Mouse (Mus musculus): ENCODE measurements around the gene Gm10803. TPM values are rescaled to one million over a fixed set of nuclear protein-coding genes. Genes with fewer than 3 reads are reported as not detected.
"Not testable (repeated sequence)": the region's sequence is repeated elsewhere in the genome, so short reads cannot be mapped to it uniquely, and the experiment has no call there.

Gene Gm10803
- not detected for total RNA-seq (2021)
- long read RNA-seq, experiment 1: 0 reads
- long read RNA-seq, experiment 2: 0 reads

DNA sequence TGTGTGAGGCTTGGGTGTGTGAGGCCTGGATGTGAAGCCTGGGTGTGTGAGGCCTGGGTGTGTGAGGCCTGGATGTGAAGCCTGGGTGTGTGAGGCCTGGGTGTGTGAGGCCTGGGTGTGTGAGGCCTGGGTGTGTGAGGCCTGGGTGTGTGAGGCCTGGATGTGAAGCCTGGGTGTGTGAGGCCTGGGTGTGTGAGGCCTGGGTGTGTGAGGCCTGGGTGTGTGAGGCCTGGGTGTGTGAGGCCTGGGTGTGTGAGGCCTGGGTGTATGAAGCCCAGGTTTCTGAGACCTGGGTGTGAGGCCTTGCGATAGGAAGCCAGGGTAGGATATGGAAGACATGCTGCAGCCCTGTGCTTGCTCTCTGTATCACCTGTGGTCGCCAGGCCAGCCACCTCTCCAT, at the start of gene Gm10803:
Gm10803 (plus strand) TSS at position 301 of the 400 bp plus-strand sequence.
- not testable (repeated sequence) for DNase-seq (ENCODE audit: low spot score in 2 of 2)

DNA sequence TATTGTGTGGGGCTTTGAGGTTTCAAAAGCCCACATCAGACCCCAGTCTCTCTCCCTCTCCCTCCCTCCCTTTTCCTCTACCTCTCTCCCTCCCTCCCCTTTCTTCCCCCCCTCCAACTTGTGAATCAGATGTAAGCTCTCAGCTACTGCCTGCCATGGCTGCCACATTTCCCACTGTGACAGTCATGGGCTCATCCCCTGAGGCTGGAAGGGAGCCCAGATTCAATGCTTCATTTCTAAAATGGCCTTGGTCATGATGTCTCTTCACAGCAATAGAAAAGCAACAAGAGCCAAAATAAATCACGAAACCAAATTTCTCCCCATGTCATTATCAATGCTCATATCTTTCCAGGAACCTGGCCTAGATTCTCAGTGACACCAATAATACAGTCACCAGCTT, 49.5 kb upstream of the Gm10803 start:
- DNase-seq (ENCODE audit: low spot score in 2 of 2): no peak

DNA sequence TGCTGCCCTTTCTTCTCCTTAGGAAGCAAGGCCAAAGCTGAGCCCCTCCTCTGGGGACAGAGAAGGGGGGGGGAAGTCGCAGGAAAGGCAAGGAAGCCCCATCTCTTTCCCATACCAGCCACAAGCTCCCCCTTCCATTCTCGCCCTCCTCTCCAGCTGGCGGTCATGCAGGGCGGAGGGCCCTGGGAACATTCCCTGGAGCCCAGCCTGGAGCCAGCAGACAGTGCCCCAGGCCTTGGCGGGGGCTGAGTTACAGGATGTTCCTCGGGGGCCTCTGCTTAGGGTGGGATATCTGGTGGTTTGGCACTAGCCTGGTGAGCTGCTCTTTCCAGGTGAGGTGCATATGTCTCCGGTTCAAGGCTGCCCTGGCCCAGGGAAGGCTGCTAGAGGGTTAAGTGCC, 48.2 kb upstream of the Gm10803 start:
- no peak for DNase-seq (ENCODE audit: low spot score in 2 of 2)

DNA sequence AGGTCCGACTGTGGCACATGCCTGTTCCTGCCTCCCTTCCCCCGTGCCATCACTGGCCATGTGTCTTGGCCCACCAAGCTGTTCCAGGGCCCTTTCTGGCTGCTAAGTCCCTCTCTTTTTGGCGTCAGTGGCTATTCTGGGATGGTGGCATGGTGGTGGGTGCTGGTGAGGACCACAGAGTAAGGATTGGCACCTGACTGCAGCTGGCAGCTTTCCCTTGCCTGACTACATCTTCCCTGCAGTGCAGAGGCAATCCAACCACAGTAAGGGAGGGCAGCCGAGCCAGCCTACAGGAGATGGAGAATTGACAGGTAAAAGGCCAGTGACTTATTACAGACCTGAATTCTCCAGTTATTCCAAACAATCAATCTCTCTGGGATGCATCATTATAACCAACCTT, 45.1 kb upstream of the Gm10803 start:
- DNase-seq (ENCODE audit: low spot score in 2 of 2): no peak

DNA sequence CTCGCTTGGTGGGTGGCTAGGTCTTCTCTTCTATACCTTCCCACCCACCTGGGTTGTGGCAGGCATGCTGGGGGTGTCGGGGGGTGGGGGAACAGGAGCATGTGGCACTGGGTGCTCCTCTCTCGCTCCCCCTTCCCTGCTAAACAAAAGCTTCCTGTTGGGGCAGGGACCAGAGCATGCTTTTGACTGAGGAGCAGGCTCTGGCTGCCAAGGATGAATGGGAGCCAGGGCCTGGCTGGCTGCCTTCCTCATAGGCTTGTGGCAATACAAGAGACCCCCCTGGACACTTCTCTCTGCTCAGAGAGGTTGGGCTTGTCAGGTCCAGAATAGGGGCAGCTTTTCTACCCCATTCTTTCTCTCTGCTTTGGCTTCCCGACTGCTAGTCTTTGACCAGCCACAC, 39.3 kb upstream of the Gm10803 start:
- DNase-seq (ENCODE audit: low spot score in 2 of 2): no peak

DNA sequence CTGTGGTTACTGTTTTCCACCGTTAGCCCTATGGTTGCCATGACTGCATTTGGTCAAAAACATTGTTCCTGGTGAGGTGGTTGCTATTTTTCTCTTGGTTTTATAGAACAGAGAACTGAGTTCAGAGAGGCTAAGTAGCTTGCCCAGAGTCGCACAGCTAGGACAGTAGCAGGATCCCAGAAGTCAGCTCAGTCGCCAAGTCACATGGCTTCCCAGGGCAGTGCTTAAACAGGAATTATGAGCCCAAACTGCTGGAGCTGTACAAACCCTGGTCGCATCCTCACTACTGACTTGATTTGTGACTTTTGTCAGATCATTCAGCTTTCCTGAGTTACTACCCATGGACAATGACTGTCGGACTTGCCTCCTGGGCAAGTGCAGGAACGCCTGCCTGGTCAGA, 38.8 kb upstream of the Gm10803 start:
- no peak for DNase-seq (ENCODE audit: low spot score in 2 of 2)

DNA sequence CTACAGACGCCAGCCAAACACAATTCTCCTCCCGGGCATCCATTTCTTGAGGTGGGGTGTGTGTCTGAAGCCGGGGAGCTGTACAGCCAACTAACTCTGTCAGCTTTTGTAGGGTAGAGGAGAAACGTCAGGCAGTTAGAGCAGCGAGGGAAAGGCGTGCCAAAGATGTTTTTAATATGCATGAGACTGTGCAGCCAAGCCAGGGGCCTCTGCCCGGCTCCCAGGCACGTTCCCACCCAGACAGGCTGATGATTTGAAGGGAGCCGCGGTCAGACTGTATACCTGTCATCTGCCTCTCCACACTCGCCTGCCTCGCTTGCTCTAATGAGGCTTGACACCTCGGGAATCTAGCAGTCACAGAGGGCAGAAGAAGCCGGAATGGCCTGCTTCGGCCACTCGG, 38.4 kb upstream of the Gm10803 start:
- no peak for DNase-seq (ENCODE audit: low spot score in 2 of 2)

DNA sequence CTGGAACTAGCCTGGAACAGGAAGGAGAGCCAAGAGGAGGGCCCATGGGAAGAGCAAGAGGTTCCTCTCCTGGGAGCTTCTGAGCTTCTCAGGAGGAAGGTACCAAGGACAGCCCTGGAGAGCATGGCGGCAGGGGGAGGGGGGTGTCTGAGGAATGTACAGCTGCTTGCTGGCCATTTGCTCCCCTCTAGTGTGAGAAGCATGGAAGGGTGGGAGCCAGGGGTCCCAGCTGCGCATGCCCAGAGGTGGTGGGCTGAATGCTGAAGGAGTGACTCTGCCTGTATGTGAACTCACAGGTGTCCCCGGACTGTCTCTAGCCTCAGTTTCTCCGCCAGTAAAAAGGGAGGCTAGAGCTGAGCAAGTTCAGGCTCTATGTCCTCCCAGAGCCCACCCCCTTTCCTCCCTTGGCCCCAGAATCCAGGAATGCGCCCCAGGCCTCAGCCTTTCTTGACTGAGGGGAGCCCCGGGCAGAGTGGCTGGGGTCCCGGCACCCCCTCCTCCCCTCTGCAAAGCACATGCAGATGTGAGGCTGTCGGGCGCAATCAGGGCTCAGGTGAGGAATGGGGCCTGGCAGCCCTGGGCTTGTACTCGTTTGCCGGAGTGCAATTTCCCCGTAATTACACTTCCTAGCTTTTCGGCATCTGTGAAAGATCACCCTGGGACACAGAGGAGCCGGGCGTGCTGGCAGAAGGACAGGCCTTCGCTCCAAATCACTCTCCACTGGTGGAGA, 35.2 kb upstream of the Gm10803 start:
- no peak for DNase-seq (ENCODE audit: low spot score in 2 of 2)

DNA sequence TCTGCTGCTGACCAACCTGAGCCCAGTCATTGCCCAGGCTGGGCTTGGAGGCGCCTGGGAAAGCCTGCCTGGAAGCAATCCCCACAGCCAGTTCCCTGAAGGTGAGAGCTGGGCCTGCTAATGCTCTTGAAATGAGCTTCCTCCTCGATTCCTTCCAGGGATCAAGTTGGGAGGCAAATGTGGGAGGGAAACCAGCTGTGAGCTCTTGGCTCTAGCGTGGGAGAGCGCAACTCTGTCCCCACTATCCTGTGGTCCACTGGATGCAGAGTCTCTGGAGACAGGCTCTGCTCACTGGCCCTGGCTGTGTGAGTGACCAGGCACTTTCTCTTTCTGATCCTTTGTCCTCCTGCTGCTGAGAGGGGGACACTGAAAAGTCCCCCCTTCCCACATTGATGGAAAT, 30.8 kb upstream of the Gm10803 start:
- no peak for DNase-seq (ENCODE audit: low spot score in 2 of 2)

DNA sequence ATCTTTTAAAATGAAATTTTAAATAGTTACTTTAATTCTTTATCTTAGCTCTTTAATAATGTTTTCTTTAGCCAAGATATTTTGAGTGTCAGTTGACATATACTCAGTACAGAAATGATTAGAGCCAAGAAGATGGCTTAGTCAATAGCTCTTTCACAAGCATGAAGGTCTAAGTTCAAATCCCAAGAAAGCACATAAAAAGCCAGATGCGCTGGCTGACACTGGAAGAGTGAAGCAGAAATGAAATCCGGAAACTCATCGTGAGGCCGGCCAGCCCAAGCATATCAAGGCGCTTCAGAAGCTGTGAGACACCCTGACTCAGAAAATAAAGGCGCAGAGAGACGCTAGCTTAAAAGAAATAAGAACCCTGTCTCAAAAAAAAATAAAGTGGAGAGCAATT, 26.5 kb upstream of the Gm10803 start:
- no peak for DNase-seq (ENCODE audit: low spot score in 2 of 2)

DNA sequence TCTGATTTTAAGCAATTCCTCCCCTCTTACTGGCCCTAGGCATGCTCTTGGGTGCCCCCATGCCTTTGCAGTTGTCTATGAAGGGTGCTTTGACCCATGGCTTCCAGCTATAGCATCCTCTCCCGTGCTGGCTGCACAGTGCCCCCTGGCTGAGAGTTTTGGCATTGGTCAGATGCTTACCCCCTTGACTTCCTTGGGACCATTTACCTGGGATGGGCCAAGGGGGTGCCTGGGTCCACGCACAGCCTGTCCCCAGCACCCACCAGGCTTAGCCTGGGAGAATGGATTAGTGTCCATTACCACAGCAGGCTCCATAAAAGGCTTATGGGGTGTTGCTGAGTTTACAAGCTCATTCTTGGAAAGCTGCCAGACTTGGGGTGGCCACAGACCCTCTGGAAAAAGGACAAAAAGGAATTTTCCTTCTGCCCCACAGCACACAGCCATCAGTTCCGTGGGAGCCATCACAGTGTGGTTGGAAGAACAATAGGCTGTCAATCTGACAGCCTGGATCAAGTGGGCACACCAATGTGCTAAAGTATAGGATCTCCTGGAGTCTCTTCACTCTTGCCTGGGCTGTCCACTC, 22.9 kb upstream of the Gm10803 start:
- no peak for DNase-seq (ENCODE audit: low spot score in 2 of 2)

DNA sequence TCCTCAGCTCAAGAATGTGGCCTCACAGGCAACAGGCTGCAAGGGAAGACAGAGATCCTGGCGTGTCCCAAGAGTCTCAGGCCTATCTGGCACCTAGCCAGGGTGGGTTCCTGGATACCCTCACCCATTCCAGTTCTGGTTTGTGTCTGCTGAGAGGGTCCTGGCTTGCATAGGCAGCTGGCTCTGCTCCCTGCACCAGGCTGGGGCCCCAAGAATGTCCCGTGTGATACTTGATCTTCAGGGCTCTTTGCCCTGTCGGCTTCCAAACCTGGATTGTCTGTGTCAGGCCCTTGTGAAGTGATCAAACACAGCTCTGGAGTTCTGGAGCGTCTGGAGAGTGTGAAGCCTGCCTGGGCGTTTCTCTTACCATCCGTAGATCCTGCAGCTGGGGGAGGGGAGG, 22.2 kb upstream of the Gm10803 start:
- DNase-seq (ENCODE audit: low spot score in 2 of 2): no peak

DNA sequence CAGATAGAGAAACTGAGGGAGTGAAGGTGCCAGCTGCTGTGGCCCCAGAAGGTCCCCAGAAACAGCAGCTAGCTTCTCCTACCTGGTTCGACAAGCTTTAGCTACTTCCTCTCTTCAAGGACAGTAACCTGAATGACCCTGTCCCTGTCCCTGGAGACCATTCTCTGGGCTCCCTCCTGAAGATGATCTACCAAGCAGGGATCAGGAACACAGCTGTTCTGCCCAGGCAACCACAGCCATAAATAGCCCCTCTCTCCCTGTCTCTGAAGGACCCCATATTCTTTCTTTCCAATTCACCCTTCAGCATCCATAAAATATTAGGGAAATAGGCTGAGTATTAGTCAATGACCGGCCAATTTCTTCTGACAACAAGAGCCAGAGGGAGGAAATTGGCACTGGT, 18.6 kb upstream of the Gm10803 start:
- no peak for DNase-seq (ENCODE audit: low spot score in 2 of 2)

DNA sequence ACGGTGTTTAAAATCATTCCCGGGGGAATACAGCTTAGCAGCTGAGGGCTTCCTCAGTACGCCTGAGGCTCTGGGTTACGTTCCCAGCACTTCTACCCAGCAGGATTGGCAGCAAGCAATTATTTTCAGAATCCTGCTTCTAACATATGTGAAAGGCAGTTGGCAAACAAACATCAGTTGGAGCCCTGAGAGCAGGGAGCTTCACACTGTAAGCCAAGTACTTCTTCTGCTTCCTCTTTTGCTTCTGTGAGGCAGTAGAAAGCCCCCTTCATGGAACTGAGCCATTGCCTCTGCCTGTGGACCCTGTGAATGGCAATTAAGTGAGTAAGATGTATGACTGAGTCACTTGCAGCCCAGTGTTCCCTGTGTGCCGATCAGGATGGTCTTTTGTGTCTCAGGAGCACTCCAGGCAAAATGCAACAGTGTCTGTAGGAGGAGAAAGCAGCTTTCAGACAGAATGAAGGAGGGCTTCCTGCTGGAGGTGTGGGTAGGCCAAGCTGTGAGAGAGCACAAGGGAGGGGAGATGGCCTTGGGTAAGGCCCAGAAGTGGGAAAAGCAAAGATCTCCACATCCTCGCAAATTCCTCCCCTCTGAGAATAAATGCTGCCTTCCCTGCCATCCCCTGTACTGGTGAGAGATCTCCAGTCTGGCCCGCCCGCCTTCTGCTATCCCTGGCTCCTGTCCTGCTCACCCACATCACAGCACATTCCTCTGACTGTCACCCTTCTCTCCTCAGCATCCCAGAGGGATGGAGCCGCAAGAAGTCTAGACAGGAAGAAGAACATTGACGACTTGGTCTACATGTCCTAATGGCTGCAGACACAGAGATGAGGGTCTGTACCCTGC, 7.5 kb upstream of the Gm10803 start:
- no peak for DNase-seq (ENCODE audit: low spot score in 2 of 2)

DNA sequence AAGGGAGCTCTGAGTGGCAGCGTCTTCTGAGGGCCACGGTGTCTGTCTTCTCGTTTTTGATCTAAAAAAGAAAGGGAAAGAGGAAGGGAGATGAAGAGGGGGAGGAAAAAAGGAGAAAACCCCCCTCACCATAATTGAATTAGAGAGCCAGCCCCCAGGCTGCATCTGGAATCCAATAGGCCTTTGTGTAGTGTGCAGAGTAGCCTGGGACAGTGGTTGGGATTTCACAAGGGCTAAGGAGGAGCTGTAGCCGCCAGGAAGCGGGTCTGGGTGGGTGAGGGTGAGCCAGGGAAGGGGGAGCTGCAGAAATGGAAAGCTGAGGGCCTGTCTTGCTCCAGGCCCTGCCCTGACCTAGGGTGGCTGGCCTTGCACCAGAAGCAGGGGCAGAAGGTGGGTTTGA, 6.5 kb upstream of the Gm10803 start:
- DNase-seq (ENCODE audit: low spot score in 2 of 2): no peak

DNA sequence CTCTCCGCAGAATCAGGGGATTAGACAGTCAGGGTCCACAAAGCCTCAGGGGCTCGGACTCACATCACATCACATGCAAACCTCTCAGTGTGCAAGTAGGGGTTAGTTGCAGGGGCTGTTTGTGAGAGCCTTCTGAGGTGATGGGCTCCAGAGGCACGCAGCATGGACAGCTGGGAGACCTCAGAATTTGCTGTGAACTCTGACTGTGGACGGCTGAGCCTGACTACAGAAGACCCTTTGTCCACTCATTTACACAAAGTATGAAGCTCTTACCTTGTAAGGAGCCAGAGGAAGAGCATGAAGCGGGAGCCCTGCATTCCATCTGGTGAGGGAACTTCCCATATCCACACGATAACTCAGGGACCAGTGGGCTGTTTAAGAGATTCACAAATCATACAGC, 5.3 kb downstream of the Gm10803 start:
- DNase-seq (ENCODE audit: low spot score in 2 of 2): no peak

DNA sequence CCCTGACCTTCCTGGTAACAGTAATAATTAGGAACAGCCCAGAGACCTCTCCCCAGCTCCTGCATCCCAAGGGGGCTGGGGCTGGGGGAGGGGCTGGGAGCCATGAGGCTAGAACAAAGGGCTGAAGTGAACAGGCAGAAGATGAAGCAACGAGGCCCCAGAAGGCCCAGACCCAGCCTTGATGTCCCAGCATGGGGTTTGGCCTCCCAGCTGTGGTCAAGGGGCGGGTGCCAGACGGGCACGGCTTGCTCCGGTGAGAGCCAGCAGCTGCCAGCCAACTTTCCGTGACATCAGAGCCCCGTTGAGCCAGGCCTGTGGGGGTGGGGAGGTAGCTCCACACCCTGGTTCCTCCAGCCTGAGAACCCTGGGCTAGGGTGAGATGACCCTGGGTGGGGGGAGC, 7.3 kb downstream of the Gm10803 start:
- DNase-seq (ENCODE audit: low spot score in 2 of 2): peak; percentile 35 to 51

DNA sequence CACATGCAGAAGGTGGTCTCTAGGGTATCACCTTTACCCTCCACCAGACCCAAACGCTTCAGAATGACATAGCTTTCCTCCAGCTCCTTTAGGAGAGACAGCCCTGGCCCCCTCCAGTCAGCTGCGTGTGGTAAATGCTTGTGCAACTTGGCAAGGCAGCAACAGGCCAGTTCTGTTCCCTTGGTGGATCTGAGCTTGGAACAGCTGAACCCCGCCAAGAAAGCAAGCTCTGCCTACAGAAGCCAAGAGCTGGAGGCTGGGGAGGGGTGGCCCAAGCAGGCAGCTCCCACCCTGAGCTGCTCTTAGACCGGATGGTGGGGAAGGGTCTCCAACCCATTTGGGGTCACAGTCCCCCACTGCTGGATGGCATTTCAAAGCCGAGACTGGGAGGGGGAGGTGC, 12.2 kb downstream of the Gm10803 start:
- no peak for DNase-seq (ENCODE audit: low spot score in 2 of 2)

DNA sequence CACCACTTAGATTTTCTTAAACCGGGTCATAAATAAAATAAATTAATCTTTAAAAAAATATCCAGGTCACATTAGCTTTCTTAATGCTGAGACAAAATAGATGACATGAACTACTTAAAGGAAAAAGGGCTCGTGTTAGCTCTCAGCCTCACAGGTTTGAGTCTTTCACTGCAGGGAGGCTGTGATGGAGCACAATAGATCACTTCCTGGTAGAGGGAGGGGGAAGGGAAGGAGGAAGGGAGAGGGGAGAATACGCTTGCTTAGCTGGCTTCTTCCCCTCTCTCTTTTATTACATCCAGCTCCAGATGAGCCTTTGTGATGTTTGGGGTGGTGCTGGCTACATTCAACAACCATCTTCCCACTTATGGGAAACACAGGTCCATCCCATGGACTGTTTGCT, 20.9 kb downstream of the Gm10803 start:
- DNase-seq (ENCODE audit: low spot score in 2 of 2): no peak

DNA sequence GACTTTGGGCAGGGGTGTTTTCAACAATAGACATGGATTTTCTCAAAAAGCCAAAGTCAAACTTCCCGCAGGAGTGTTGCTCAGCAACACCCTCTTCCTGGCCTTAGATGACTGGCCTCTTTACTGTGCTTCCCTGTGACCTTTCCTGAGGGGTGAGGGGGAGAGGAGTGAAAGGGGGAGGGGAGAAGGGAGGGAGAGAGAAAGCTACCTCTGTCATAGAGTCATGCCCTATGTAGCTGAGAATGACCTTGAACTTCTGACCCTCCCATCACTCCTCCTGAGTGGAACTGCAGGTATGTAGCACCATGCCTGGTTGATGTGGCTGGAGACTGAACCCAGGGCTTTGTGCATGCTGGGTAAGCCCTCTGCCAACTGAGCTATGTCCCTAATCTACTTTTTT, 25.5 kb downstream of the Gm10803 start:
- DNase-seq (ENCODE audit: low spot score in 2 of 2): no peak

DNA sequence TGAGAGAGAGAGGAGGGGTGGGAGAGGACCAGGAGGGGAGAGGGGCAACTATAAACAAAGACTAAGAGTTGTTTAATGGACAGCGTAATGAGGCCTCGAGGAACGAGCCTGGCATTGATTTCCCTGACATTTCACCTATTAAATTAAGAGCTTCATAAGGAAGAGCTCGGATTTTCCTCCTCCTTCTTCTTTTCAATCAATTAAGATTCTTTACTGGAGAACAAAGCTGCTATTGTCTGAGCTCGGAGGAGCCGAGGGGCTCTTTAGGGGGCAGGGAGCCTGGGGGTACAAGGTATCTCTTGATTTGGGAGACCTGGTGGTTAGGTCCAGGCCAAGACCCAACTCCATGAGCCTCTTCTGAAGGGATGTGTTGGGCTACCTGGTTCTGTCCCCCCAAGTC, 27.1 kb downstream of the Gm10803 start:
- no peak for DNase-seq (ENCODE audit: low spot score in 2 of 2)

DNA sequence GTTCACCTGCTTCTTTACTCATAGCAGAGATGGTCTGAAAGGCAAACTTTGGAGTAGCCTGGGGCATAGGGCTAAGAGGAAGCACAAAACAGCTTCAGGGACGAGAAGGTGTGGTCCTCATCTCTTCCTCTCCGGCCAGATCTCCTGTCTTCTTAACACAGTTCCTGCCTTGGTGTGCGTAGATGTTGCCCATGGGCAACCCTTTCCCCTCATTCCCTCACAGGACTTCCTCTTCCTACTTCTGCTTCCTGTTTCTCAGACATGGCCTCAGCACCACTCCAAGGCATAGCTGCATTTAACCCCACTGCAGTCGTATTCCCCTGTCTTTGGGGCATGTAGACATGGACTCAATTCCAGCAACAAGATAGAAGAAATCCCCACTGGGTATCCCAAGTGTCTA, 29.5 kb downstream of the Gm10803 start:
- DNase-seq (ENCODE audit: low spot score in 2 of 2): no peak

All from adrenal gland, adult 18-20 months (tissue).